Mouse (Mus musculus): ENCODE results near the gene Gars. TPM values are rescaled to one million over a fixed set of nuclear protein-coding genes. Genes with fewer than 3 reads are reported as not detected.

Gene Gars
- polyA plus RNA-seq, 1 experiment = not detected

GRCm38 (mm10) chr6:55098030-55098429 lies 60.2 kb downstream of the Gars start:
- Histone ChIP-seq H3K4me1 (ENCODE audit: control insufficient read depth, insufficient read depth, low read length) (peaks cover 34% of the 10 kb centered on the region), H3K4me3 (ENCODE audit: insufficient read depth, low read depth, low read length) (no peak overlapping the region), H3K27ac (ENCODE audit: insufficient read depth, low read depth, low read length) (0 out of 2 replicates have a peak overlapping the region, but pooled peaks have one; percentile 8)
- no peak for TF ChIP-seq POLR2A (IDR thresholded peaks at IDR 0.05; ENCODE audit: insufficient read depth, low read depth, low read length)
- no peak for TF ChIP-seq CTCF (IDR thresholded peaks at IDR 0.05; ENCODE audit: insufficient read depth, low read depth, low read length)
- 28% methylated on average over 5 of the region's 5 CpGs for WGBS

GRCm38 (mm10) chr6:55098603-55099002 lies 60.8 kb downstream of the Gars start:
- peak overlapping the region; percentile 45 for H3K27ac ChIP-seq (ENCODE audit: insufficient read depth, low read depth, low read length)
- no peak overlapping the region for H3K4me3 ChIP-seq (ENCODE audit: insufficient read depth, low read depth, low read length)
- peaks cover 29% of the 10 kb centered on the region for H3K4me1 ChIP-seq (ENCODE audit: control insufficient read depth, insufficient read depth, low read length)
- TF ChIP-seq CTCF (IDR thresholded peaks at IDR 0.05; ENCODE audit: insufficient read depth, low read depth, low read length) (no peak), POLR2A (IDR thresholded peaks at IDR 0.05; ENCODE audit: insufficient read depth, low read depth, low read length) (no peak)
- 41% methylated on average over 5 of the region's 5 CpGs for WGBS

- WGBS = 51% methylated on average over 7 of the region's 7 CpGs
These were observed 70.6 kb downstream of the Gars start for GRCm38 (mm10) chr6:55108358-55108757.

GRCm38 (mm10) chr6:55117325-55118109 lies 79.7 kb downstream of the Gars start:
- TF ChIP-seq CTCF (IDR thresholded peaks at IDR 0.05; ENCODE audit: insufficient read depth, low read depth, low read length) = no peak
- no peak for TF ChIP-seq POLR2A (IDR thresholded peaks at IDR 0.05; ENCODE audit: insufficient read depth, low read depth, low read length)
- H3K4me3 ChIP-seq (ENCODE audit: insufficient read depth, low read depth, low read length) = peak overlapping the region; percentile 47
- WGBS = under 1% methylated on average over 68 of the region's 68 CpGs
- peaks cover 18% of the 10 kb centered on the region for H3K4me1 ChIP-seq (ENCODE audit: control insufficient read depth, insufficient read depth, low read length)
- no peak overlapping the region for H3K27ac ChIP-seq (ENCODE audit: insufficient read depth, low read depth, low read length)

More at GRCm38 (mm10) chr6:55108358-55108757, 70.6 kb downstream of the Gars start:
- TF ChIP-seq CTCF (IDR thresholded peaks at IDR 0.05; ENCODE audit: insufficient read depth, low read depth, low read length) (no peak), POLR2A (IDR thresholded peaks at IDR 0.05; ENCODE audit: insufficient read depth, low read depth, low read length) (no peak)
- no peaks in the 10 kb centered on the region for H3K4me1 ChIP-seq (ENCODE audit: control insufficient read depth, insufficient read depth, low read length)
- no peak overlapping the region for H3K4me3 ChIP-seq (ENCODE audit: insufficient read depth, low read depth, low read length)
- H3K27ac ChIP-seq (ENCODE audit: insufficient read depth, low read depth, low read length) = no peak overlapping the region

GRCm38 (mm10) chr6:55123056-55123455 lies 85.2 kb downstream of the Gars start:
- H3K4me3 ChIP-seq (ENCODE audit: insufficient read depth, low read depth, low read length) = no peak overlapping the region
- 33% methylated on average over 4 of the region's 4 CpGs for WGBS
- no peak for TF ChIP-seq POLR2A (IDR thresholded peaks at IDR 0.05; ENCODE audit: insufficient read depth, low read depth, low read length)
- no peak for TF ChIP-seq CTCF (IDR thresholded peaks at IDR 0.05; ENCODE audit: insufficient read depth, low read depth, low read length)
- H3K27ac ChIP-seq (ENCODE audit: insufficient read depth, low read depth, low read length) = no peak overlapping the region
- H3K4me1 ChIP-seq (ENCODE audit: control insufficient read depth, insufficient read depth, low read length) = peaks cover 12% of the 10 kb centered on the region

GRCm38 (mm10) chr6:55126576-55126975 lies 88.8 kb downstream of the Gars start:
- TF ChIP-seq CTCF (IDR thresholded peaks at IDR 0.05; ENCODE audit: insufficient read depth, low read depth, low read length) = no peak
- no peak for TF ChIP-seq POLR2A (IDR thresholded peaks at IDR 0.05; ENCODE audit: insufficient read depth, low read depth, low read length)
- peaks cover 10% of the 10 kb centered on the region for H3K4me1 ChIP-seq (ENCODE audit: control insufficient read depth, insufficient read depth, low read length)
- no peak overlapping the region for H3K4me3 ChIP-seq (ENCODE audit: insufficient read depth, low read depth, low read length)
- H3K27ac ChIP-seq (ENCODE audit: insufficient read depth, low read depth, low read length) = no peak overlapping the region
- WGBS = 82% methylated on average over 5 of the region's 5 CpGs

GRCm38 (mm10) chr6:55128391-55128790 lies 90.6 kb downstream of the Gars start:
- 0 out of 2 replicates have a peak, but pooled peaks cover 2% of the 10 kb centered on the region for H3K4me1 ChIP-seq (ENCODE audit: control insufficient read depth, insufficient read depth, low read length)

More at GRCm38 (mm10) chr6:55128391-55128790, 90.6 kb downstream of the Gars start:
- Histone ChIP-seq H3K27ac (ENCODE audit: insufficient read depth, low read depth, low read length) (no peak overlapping the region), H3K4me3 (ENCODE audit: insufficient read depth, low read depth, low read length) (no peak overlapping the region)
- TF ChIP-seq POLR2A (IDR thresholded peaks at IDR 0.05; ENCODE audit: insufficient read depth, low read depth, low read length) (no peak), CTCF (IDR thresholded peaks at IDR 0.05; ENCODE audit: insufficient read depth, low read depth, low read length) (no peak)

Other genes with a start within 250 kb of the Gars start
- not detected in 2 replicates for gene Znrf2, start 221.1 kb upstream of the Gars start, polyA plus RNA-seq (2012; ENCODE audit: insufficient read depth, insufficient read length, low replicate concordance, missing spikeins)
- gene Nod1, start 65.4 kb upstream of the Gars start, polyA plus RNA-seq (2012; ENCODE audit: insufficient read depth, insufficient read length, low replicate concordance, missing spikeins) = not detected in 2 replicates
- not detected in 2 replicates for gene Ggct, start 45.1 kb upstream of the Gars start, polyA plus RNA-seq (2012; ENCODE audit: insufficient read depth, insufficient read length, low replicate concordance, missing spikeins)
- not detected in 2 replicates for gene Crhr2, start 95.0 kb downstream of the Gars start, polyA plus RNA-seq (2012; ENCODE audit: insufficient read depth, insufficient read length, low replicate concordance, missing spikeins)
- not detected in 2 replicates for gene Inmt, start 137.0 kb downstream of the Gars start, polyA plus RNA-seq (2012; ENCODE audit: insufficient read depth, insufficient read length, low replicate concordance, missing spikeins)
- not detected in 2 replicates for gene Mindy4, start 165.4 kb downstream of the Gars start, polyA plus RNA-seq (2012; ENCODE audit: insufficient read depth, insufficient read length, low replicate concordance, missing spikeins)

Data from olfactory bulb, adult 2 months (tissue).